Mouse (Mus musculus): ENCODE measurements around the gene Prkn.

DNA sequence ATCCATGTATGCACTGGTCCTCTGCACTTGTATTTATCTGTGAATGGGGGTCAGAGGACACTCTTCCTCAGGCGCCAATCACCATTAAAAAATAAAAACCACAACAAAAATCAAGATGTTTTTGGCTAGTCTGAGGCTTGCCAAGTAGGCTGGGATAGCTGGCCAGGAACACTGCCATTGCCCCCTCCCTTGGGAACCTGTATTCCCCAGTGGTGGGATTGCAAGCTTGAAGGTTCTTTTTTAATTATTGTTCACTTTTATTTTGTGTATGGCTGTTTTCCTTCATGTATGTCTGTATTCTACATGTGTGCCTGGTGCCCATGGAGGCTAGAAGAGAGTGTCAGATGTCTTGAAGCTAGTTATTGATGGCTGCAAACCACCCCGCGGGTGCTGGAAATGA lies 664.3 kb downstream of the Prkn start:
- TF ChIP-seq CTCF (IDR thresholded peaks at IDR 0.05; ENCODE audit: low read depth, low read length) (no peak), GATA1 (IDR thresholded peaks at IDR 0.05; ENCODE audit: borderline replicate concordance, low read length) (no peak), TAL1 (conservative IDR thresholded peaks at IDR 0.05; ENCODE audit: low read depth, low read length) (no peak)

Data from G1E (cell line).